Mouse (Mus musculus) left cerebral cortex, adult 18-20 months (tissue): Measurements from ENCODE around the gene Celsr3. TPM values are rescaled to one million over a fixed set of nuclear protein-coding genes. Genes with fewer than 3 reads are reported as not detected.

Experiments used
- DNase-seq, 2 experiments: peaks; one replicate each; pipeline ENCODE4 v3.0.0; 2021 to 2022; ENCODE audit warnings: low spot score in 2 of 2, mixed read lengths in 1 of 2
- total RNA-seq, 2 experiments: library from RNA; stranded (reverse); gene quantifications; 2 replicates each; pipeline ENCODE4 v1.2.3; 2021

Celsr3 gene
- total RNA-seq, 2 experiments from 2014 or later = 51.2 to 56.1 TPM

DNA sequence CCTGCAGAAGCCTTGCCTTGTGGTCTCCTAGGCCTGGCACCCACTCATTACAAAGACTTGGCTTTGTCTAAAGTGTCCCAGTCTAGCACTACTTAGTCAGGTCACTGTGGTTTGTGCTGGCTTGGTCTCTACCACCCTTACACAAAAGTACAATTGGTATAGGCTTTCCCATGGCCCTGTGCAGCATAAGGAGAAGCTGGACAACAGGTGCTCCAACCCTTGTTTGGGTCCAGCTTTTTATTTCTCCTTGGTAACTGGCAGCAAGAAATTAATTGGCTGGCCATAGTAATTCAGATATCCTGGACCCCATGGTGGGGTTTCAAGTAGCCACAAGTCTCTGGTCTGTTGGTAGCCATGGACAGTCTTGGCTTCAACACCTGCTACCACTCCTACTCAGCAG lies 19.7 kb upstream of the Celsr3 start:
- DNase-seq = no peak

DNA sequence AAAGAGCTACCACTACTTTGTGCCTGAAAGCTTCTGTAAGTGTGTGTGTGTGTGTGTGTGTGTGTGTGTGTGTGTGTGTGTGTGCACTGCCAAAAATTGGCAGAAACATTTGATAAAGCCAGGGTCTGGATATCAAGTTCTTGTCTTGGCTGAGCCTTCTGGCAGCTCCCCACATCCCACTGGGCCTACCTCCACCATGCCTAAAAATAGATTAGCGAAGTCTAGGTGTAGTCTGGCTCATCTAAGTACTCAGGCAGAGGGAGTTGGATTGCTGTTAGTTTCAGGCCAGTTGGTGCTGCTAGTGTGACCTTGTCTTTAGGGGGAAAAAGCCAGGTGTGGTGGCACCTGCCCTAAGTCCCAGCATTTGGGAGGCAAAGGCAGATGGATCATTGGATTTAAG lies 19.3 kb upstream of the Celsr3 start:
- no peak for DNase-seq

DNA sequence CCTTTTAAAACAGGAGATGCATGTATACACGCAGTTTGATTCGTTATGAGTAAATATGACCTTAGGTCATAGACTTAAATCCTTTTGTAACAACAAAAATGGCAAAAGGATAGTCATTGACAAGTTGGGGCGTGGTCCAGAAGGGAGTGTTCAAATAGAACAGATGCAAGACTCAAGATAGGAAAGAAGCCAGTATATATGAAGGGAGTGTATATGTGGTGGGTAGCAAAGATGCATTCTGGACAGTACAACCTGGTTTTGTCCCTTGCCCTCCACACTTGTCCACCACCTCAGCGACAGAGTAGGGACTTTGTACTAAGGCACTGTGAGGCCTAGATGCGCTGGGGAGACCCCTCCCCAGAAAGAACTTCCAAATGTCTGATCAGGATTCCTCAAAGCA lies 18.4 kb upstream of the Celsr3 start:
- DNase-seq = no peak

DNA sequence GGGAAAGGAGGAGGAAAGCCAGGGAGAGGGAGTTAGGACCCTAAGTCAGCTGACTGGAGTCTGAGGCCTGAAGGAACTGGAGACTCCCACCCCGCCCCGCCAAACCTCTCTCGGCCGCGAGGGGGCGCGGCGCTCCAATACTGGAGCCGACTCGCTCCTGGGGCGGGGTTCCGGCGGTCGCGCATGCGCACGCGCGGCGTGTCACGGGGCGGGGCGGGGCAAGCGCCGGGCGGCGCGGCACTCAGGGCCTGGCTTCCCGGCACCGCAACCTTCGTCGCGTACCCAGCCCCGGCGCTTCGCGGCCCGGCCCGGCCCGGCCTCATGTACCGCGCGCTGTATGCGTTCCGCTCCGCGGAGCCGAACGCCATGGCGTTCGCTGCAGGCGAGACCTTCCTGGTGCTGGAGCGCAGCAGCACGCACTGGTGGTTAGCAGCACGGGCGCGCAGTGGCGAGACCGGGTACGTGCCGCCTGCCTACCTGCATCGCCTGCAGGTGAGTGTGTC lies 17.9 kb upstream of the Celsr3 start, which contains the start of gene Nckipsd:
Nckipsd (plus strand) TSS at position 206 of the 503 bp plus-strand sequence.
- DNase-seq = peak; percentile 96

DNA sequence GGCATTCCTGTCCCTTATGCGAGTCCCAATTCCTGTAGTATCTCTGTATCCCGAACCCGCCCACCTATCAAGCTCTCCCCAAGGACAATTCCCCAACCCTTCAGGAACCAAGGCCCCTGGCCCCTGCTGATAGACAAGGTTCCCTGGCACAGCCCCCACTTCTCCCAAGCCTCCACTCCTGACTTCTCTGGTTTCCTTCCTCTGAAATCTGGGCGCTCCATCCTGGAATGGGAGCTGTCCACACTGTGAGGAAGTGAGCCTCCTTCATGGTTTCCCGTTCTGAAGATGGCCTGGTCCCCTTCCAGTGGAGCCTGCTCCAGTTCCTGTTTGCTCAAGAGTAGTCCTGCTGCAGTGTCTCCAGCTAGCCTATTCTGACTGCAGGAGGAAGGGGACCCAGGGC lies 16.9 kb upstream of the Celsr3 start:
- no peak for DNase-seq

DNA sequence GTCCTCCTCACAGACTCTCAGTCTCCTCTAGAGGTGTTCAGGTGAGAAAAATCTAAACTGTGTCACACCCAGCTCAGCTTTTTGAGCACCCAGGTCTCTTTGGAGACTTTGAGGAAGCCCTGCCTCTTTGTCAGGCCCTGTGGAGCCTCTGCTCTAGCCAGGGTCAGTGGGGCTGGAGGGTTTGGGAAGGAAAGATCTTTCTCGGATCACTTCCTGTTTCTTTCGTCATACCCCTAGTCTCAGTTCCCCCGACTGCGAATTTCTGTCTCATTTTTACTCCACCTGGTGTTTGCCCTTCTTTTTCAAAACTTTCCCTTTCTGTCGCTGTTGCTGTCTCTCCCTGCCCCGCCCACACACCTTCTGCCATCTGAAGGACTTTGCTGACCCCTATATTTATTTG lies 16.4 kb upstream of the Celsr3 start:
- no peak for DNase-seq

DNA sequence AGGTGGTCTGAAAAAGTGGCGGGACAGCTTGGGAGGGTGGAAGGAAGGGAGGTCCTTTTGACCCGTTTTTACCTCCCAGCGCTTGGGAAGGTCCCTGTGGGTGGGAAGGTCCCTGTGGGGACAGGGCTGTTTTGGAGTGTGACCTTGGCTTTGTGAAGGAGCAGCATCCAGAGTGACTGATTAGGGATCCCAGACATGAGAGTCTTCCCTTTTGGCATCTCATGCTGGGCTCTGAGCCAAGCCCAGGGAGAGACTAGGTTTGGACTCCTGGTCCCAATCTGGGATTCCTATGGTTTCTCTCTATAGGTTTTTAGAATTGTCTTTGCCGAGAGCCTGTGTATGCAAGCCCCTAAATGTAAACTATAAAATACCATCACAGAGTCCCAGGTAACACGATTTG lies 15.6 kb upstream of the Celsr3 start:
- no peak for DNase-seq

DNA sequence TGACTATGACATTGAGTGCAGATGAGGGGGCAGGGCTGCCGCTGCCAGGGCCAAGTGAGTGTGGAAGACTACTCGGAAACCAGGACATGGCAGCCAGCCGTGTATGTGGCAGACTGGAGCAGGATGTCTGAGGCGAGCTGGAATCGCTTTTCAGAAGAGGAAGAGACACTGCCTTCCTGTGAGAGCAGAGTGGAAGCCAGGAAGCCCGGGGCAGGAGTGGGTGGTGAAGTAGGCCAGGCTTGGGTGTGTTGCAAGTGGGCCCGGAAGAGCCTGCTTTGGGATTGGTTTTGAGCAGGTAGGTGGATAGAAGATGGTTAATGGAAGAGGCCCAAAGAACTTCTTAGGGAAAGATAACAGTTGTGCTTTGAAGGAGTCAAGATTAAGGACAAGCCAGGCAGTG lies 10.6 kb upstream of the Celsr3 start:
- DNase-seq = peak in 1 of 2 experiments; percentile 44

DNA sequence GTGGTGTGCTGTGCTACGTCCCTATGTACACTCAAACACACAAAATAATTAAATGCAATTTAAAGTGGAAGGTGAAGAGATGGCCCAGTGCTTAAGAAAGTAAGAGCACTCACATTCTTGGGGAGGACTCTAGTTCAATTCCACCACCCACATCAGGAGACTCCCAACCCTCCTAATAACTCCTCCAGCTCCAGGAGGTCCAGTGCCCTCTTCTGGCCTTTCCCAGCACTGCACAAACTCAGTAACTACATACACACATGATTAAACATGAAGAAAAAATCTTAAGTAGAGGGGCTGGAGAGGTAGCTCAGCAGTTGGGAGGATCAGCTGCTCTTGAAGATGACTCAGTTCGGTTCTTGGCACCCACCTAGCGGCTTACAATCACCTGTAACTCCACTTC lies 6.6 kb upstream of the Celsr3 start:
- peak; percentile 49 to 68 for DNase-seq

DNA sequence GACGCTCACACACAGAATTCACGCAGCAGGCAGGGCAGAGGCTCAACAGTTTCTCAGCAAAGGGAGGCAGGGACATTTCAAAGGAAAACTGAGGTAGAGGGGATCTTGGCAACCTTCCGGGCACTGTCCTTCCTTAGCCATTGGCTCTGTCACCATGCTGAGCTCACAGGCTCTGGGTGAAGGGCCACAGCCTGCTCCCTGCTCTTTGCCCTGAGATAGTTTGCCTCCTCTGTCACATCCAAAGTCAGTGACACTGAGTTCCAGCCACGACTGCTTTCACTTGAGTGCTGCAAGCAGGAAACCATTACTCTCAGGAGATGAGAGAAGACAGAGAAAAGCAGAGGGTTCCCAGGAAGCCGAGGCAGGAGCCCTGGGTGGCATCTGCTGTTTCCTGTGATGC lies 6.0 kb upstream of the Celsr3 start:
- no peak for DNase-seq

DNA sequence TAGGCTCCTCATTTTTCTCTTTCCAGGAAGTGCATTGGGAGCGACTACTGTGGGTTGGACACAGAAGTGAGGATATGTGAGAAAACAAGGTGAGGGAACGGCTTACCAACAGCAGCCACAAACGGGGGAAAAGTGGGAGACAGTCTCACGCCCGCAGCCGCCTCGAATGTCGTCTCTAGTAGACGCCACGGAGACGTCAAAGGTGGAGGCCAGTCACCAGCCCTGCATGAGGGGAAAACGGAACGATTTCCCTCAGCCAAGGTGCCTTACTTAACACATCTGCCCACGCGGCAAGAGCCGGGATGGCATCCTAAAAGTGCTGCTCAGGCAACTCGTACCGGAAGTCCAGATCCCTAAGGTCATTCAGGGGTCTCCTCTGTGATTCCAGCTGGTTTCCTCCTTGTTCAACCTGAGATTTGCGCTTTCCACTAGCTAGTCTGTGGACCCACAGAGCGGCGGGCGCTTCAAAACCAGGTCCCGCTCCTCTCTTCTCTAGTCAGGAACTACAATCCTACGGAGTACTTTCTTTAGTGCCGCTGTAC lies 1.9 kb upstream of the Celsr3 start:
- DNase-seq = peak in 1 of 2 experiments; percentile 29

DNA sequence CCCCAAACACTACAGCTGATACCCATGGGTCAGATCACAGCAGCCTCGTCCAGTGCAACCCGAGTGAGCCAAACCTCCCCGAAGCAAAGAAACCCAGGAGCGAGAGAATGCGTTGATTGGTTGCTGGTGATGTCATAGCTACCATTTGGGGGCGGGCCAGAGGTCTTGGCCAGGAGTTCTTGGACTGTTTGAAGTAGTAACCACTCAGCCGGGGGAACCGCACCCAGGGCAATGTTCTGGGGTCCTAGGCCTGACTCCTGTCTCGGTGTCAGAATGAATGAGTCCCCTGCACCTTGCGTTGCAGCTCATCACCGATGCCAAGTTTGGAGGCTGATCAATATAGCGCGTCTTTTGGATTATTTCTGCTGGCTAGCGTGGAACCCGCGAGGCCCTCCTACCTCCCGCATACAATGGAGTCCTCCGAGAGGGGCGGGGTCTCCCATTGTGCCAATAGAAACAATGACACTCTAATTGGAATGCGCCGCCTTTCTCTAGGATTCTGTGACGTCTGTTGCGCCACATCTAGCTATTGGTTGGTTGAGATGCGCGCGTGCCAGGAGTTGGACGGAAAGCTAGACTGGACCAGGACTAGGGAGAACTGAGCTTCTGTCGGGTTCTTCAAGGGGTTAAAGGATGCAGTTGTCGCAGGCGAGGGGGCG lies 1.2 kb upstream of the Celsr3 start:
- peak; percentile 82 to 86 for DNase-seq

DNA sequence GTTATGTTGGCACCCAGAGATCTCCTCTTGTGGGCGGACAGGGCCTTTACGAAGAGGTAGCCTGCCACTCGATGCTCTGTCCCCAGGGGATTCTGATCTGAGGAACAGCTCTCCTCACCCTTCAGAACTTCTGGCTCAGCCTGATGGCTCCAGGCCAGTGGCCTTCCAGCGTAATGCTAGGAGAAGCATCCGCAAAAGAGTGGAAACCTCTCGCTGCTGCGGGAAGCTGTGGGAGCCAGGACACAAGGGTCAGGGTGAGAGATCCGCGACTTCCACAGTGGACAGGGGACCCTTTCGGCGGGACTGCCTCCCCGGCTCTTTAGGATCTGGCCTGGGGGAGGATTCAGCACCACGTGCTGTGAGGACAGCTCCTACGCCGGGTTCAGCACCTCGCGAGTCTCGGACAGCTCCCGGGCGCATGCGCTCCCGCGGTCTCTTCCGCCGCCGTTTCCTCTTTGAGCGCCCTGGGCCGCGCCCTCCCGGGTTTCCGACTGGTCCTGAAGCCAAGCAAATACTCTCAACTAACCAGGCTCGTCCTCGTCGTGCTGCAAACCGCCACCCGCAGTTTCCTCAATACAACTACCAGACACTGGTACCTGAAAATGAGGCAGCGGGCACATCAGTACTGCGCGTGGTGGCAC lies 700 bp downstream of the Celsr3 start:
- DNase-seq = peak; percentile 63 to 73

DNA sequence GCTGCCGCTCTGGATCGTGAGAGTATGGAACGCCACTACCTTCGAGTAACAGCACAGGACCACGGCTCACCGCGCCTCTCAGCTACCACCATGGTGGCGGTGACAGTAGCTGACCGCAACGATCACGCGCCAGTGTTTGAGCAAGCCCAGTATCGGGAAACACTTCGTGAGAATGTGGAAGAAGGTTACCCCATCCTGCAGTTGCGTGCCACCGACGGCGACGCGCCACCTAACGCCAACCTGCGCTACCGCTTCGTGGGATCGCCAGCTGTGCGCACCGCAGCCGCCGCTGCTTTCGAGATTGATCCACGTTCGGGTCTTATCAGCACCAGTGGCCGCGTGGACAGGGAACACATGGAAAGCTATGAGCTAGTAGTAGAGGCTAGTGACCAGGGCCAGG lies 1.3 kb downstream of the Celsr3 start:
- no peak for DNase-seq

DNA sequence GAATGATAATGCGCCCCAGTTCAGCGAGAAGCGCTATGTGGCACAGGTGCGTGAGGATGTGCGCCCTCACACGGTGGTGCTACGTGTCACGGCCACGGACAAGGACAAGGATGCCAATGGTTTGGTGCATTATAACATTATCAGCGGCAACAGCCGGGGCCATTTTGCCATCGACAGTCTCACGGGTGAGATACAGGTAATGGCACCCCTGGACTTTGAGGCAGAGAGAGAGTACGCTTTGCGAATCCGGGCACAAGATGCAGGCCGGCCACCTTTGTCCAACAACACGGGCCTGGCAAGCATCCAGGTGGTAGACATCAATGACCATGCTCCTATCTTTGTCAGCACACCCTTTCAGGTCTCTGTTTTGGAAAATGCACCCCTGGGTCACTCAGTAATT lies 1.8 kb downstream of the Celsr3 start:
- DNase-seq = no peak

DNA sequence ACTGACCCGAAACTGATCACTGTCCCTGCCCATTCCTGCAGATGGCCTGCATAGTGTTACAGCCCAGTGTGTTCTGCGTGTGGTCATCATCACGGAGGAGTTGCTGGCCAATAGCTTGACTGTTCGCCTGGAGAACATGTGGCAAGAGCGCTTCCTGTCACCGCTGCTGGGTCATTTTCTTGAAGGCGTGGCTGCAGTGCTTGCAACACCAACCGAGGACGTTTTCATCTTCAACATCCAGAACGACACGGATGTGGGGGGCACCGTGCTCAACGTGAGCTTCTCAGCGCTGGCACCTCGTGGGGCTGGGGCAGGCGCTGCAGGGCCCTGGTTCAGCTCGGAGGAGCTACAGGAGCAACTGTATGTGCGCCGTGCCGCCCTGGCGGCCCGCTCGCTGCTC lies 5.5 kb downstream of the Celsr3 start:
- no peak for DNase-seq

DNA sequence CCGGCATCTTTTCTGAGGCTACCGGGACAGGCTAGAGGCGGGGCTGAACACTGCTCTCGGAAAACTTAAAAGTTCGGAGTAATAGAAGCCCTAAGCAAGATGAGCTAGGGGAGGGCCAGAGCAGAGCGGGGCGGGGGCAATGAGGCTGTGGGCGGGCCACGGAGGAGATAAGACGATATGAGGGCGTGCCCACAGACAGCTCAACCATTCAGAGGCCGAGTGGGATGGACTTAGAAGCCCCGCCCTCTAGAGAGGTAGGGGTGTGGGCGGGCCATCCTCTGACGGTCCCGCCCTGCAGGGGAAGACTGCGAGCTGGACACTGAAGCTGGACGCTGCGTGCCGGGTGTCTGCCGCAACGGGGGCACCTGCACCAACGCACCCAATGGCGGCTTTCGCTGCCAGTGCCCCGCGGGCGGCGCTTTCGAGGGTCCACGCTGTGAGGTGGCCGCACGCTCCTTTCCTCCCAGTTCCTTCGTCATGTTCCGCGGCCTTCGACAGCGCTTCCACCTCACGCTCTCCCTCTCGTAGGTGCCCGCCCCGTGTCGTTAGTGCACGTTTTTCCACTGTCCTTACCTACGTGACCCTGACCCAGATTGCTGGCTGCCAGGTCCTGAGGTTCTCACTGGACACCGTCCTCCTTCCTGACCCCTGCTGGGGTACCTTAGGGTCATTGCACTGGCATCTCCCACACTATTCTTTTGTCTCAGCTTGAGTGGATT lies 6.4 kb downstream of the Celsr3 start:
- DNase-seq = peak; percentile 68 to 81

DNA sequence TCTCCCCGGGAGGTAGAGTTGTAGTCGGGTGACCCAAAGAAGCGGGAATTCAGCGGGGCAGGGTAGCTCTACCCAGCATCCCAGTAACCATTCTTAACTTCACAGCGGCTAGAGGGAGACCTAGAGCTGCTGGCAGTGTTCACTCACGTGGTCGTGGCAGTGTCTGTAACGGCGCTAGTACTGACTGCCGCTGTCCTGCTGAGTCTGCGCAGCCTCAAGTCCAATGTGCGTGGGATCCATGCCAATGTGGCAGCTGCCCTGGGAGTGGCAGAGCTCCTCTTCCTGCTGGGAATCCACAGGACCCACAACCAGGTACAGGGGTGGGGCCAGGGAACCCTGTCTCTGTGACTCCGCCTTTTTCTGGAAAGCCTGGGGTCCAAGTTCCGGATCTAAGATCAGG lies 16.9 kb downstream of the Celsr3 start:
- peak; percentile 58 to 59 for DNase-seq

DNA sequence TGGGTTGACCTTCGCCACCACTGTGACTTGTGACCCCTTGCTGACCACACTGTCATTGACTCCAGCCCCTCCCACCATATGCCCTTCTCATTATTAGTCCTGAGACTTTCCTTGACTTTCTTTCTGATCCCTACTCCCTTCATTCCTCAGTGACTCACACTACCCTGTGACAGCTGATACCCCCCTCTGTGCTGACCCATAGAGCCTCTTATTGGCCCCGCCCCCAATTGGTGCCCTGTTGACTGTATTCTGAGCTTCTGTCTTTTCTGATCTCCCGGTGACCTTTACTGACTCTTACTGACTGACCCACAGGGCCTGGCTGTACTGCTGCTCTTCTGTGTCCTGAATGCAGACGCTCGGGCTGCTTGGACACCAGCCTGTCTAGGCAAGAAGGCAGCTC lies 19.3 kb downstream of the Celsr3 start:
- DNase-seq = no peak

DNA sequence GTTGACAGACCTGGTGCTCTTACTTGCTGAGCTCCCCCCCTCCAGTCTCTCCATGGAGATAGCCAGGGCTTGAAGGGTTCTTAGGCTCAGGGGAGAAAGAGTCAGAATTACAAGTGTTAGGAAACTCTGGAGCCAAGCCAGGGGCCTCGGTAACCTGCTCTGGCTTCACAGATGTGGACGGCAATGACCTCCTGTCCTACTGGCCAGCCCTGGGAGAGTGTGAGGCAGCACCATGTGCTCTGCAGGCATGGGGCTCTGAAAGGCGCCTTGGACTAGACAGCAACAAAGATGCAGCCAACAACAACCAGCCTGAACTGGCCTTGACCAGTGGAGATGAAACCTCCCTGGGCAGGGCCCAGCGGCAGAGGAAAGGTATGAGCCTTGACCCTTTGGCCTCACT lies 21.3 kb downstream of the Celsr3 start:
- DNase-seq = no peak

DNA sequence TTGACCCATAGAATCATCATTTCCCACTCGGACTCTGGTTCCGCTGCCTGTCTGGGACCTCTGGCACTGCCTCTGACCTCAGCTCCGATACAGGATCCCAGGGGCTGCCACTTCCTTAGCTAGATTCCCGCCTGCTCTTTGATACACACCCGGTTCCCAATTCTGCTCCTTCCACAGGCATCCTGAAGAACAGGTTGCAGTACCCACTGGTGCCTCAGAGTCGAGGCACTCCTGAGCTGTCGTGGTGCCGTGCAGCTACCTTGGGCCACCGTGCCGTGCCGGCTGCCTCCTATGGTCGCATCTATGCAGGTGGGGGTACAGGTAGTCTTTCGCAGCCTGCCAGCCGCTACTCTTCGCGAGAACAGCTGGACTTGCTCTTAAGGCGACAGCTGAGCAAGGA lies 22.3 kb downstream of the Celsr3 start:
- no peak for DNase-seq

DNA sequence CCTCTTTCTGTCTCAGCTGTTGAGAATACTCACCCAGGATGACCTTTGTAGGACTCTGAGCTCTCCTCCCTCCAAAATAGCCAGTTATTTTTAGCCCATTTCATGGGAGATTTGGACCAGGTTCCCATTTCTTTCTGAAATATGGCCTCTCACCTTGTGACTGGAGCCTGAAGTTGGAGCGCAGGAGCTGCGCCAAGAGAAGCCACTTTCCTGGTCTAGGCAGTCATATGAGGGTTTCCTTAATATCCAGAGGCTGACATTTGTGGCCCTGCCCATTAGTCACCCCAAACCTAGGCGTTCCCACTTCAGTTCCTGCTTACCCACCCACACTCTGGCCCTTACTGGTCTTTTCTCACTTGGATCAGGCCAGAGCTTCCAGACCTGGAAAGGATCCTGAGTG lies 26.9 kb downstream of the Celsr3 start, which contains the start of gene Slc26a6:
Slc26a6 (plus strand) TSS at position 308 of the 400 bp plus-strand sequence.
- no peak for DNase-seq
